In genomic region chr2:71813022-71813358, GRCm38 (mm10) we compare ENCODE assay signal across 9 mouse cellular contexts.
DNase-seq lines count a peak whose midpoint lies in the region; ATAC-seq and TF ChIP-seq lines count a peak whose summit lies in the region.
"Had no signal": no experiment of that assay in that cellular context is flagged by ENCODE, and none has a peak within 500 bp of the region (broad histone marks: within the 10 kb centered on the region; RNA-seq: fewer than 3 reads in every experiment).

No protein-coding gene starts in this region.

- WGBS in heart, embryonic 10.5 days = 79% methylated on average over 7 of the region's 9 CpGs
- whole genome bisulfite sequencing in midbrain, embryonic 12.5 days = 91% methylated on average over 3 of the region's 9 CpGs
- 78% methylated on average over 4 of the region's 9 CpGs for WGBS in midbrain, embryonic 10.5 days
- WGBS in hindbrain, postnatal 0 days = 85% methylated on average over 7 of the region's 9 CpGs
- WGBS in stomach, embryonic 14.5 days = 63% methylated on average over 3 of the region's 9 CpGs
- 73% methylated on average over 7 of the region's 9 CpGs for WGBS in liver, embryonic 12.5 days (ENCODE audit: insufficient replicate concordance)

- DNase-seq in heart, embryonic 10.5 days (ENCODE audit: low spot score) = no peak
- no peak for DNase-seq in heart, postnatal 36 days
- no peak for DNase-seq in midbrain, embryonic 10.5 days (ENCODE audit: low spot score)
- DNase-seq in hindbrain, postnatal 0 days (ENCODE audit: low spot score) = no peak
- DNase-seq in adrenal gland, adult 18-20 months (ENCODE audit: low spot score in 2 of 2) = no peak

- intact Hi-C loops in heart, postnatal 36 days (cut with DNase I) = loop anchor here (2.0 to 10.0 kb wide), 7 partner anchors 24 to 358 kb away; partner anchors contain the start of gene Metap1d

- no peak overlapping the region for H3K9ac ChIP-seq in midbrain, embryonic 12.5 days (replicated peaks)
- H3K9ac ChIP-seq in hindbrain, postnatal 0 days (replicated peaks; ENCODE audit: low read length) = no peak overlapping the region
- H3K9ac ChIP-seq in stomach, embryonic 14.5 days (replicated peaks; ENCODE audit: low read depth, low read length) = no peak overlapping the region
- H3K9ac ChIP-seq in liver, embryonic 12.5 days = no peak overlapping the region
- H3K9ac ChIP-seq: embryonic facial prominence, embryonic 15.5 days had no signal

- TF ChIP-seq CTCF in hindbrain, postnatal 0 days (IDR thresholded peaks at IDR 0.05; ENCODE audit: low read depth) = no peak

- H3K4me1 ChIP-seq in heart, embryonic 10.5 days = peaks cover 74% of the 10 kb centered on the region
- peaks cover 42% of the 10 kb centered on the region for H3K4me1 ChIP-seq in midbrain, embryonic 12.5 days
- H3K4me1 ChIP-seq in midbrain, embryonic 10.5 days = peaks cover 49% of the 10 kb centered on the region
- peaks cover 7% of the 10 kb centered on the region; the same call in 1 of the 2 replicates for H3K4me1 ChIP-seq in hindbrain, postnatal 0 days (ENCODE audit: insufficient read depth, low read length)
- H3K4me1 ChIP-seq in stomach, embryonic 14.5 days (ENCODE audit: control insufficient read depth, insufficient read depth, low read length) = peaks cover 23% of the 10 kb centered on the region
- H3K4me1 ChIP-seq in liver, embryonic 12.5 days = peaks cover 64% of the 10 kb centered on the region

- H3K9me3 ChIP-seq in heart, embryonic 10.5 days = no peaks in the 10 kb centered on the region
- H3K9me3 ChIP-seq in midbrain, embryonic 12.5 days = no peaks in the 10 kb centered on the region
- no peaks in the 10 kb centered on the region for H3K9me3 ChIP-seq in midbrain, embryonic 10.5 days (replicated peaks)
- H3K9me3 ChIP-seq in hindbrain, postnatal 0 days (ENCODE audit: low read length) = no peaks in the 10 kb centered on the region
- H3K9me3 ChIP-seq in stomach, embryonic 14.5 days (ENCODE audit: control insufficient read depth, low read depth, low read length) = no peaks in the 10 kb centered on the region
- H3K9me3 ChIP-seq in liver, embryonic 12.5 days (replicated peaks) = no peaks in the 10 kb centered on the region
- H3K9me3 ChIP-seq: embryonic facial prominence, embryonic 15.5 days had no signal

- 0 out of 2 replicates have a peak, but pooled peaks cover 4% of the 10 kb centered on the region for H3K36me3 ChIP-seq in heart, embryonic 10.5 days
- H3K36me3 ChIP-seq in midbrain, embryonic 12.5 days = no peaks in the 10 kb centered on the region
- H3K36me3 ChIP-seq in midbrain, embryonic 10.5 days = 0 out of 2 replicates have a peak, but pooled peaks cover 3% of the 10 kb centered on the region
- H3K36me3 ChIP-seq in hindbrain, postnatal 0 days (ENCODE audit: insufficient read depth, low read length) = no peaks in the 10 kb centered on the region
- no peaks in the 10 kb centered on the region for H3K36me3 ChIP-seq in stomach, embryonic 14.5 days (ENCODE audit: control insufficient read depth, insufficient read depth, low read length)
- no peaks in the 10 kb centered on the region for H3K36me3 ChIP-seq in liver, embryonic 12.5 days
- H3K36me3 ChIP-seq: embryonic facial prominence, embryonic 15.5 days had no signal

- 0 out of 2 replicates have a peak, but pooled peaks have one; percentile 38 for ATAC-seq in midbrain, embryonic 12.5 days (ENCODE audit: low FRiP score, low read depth)
- ATAC-seq in hindbrain, postnatal 0 days = peak; percentile 48; the same call in 1 of the 2 replicates
- peak; percentile 29; the same call in 1 of the 2 replicates for ATAC-seq in stomach, embryonic 14.5 days (ENCODE audit: insufficient number of reproducible peaks, insufficient read depth, low FRiP score, low read depth)
- ATAC-seq in liver, embryonic 12.5 days = no peak

- no peak overlapping the region for H3K4me3 ChIP-seq in heart, embryonic 10.5 days
- H3K4me3 ChIP-seq in midbrain, embryonic 12.5 days = no peak overlapping the region
- H3K4me3 ChIP-seq in midbrain, embryonic 10.5 days = no peak overlapping the region
- no peak overlapping the region for H3K4me3 ChIP-seq in hindbrain, postnatal 0 days (ENCODE audit: low read length)
- H3K4me3 ChIP-seq in stomach, embryonic 14.5 days (ENCODE audit: low read depth, low read length) = no peak overlapping the region
- H3K4me3 ChIP-seq in liver, embryonic 12.5 days = no peak overlapping the region
- H3K4me3 ChIP-seq: embryonic facial prominence, embryonic 15.5 days had no signal

- no peaks in the 10 kb centered on the region for H3K27me3 ChIP-seq in heart, embryonic 10.5 days (ENCODE audit: insufficient read depth, poor library complexity, severe bottlenecking)
- peaks cover 6% of the 10 kb centered on the region for H3K27me3 ChIP-seq in midbrain, embryonic 12.5 days
- no peaks in the 10 kb centered on the region for H3K27me3 ChIP-seq in midbrain, embryonic 10.5 days (ENCODE audit: low read depth, poor library complexity, severe bottlenecking)
- no peaks in the 10 kb centered on the region for H3K27me3 ChIP-seq in hindbrain, postnatal 0 days (ENCODE audit: insufficient read depth, low read length)
- no peaks in the 10 kb centered on the region for H3K27me3 ChIP-seq in stomach, embryonic 14.5 days (ENCODE audit: control insufficient read depth, insufficient read depth, low read length)
- H3K27me3 ChIP-seq in liver, embryonic 12.5 days (replicated peaks) = no peaks in the 10 kb centered on the region
- H3K27me3 ChIP-seq: embryonic facial prominence, embryonic 15.5 days had no signal

- peak overlapping the region; percentile 4; the same call in 1 of the 2 replicates for H3K27ac ChIP-seq in heart, embryonic 10.5 days
- no peak overlapping the region for H3K27ac ChIP-seq in midbrain, embryonic 12.5 days (replicated peaks)
- H3K27ac ChIP-seq in midbrain, embryonic 10.5 days (replicated peaks) = no peak overlapping the region
- no peak overlapping the region for H3K27ac ChIP-seq in hindbrain, postnatal 0 days
- H3K27ac ChIP-seq in stomach, embryonic 14.5 days (ENCODE audit: low read length) = no peak overlapping the region
- H3K27ac ChIP-seq in liver, embryonic 12.5 days = no peak overlapping the region
- H3K27ac ChIP-seq: embryonic facial prominence, embryonic 15.5 days had no signal

- H3K4me2 ChIP-seq in midbrain, embryonic 12.5 days (replicated peaks) = no peak overlapping the region
- H3K4me2 ChIP-seq in hindbrain, postnatal 0 days (ENCODE audit: low read depth, low read length) = no peak overlapping the region
- H3K4me2 ChIP-seq in stomach, embryonic 14.5 days (replicated peaks; ENCODE audit: low read depth, low read length) = no peak overlapping the region
- H3K4me2 ChIP-seq in liver, embryonic 12.5 days = no peak overlapping the region
- H3K4me2 ChIP-seq: embryonic facial prominence, embryonic 15.5 days had no signal
